Mouse (Mus musculus) stomach, embryonic 14.5 days (tissue): ENCODE data around the gene Slc12a9. TPM values are rescaled to one million over a fixed set of nuclear protein-coding genes. Genes with fewer than 3 reads are reported as not detected.
"Not testable (repeated sequence)": the region's sequence is repeated elsewhere in the genome, so short reads cannot be mapped to it uniquely, and the experiment has no call there.

Experiments
- ATAC-seq: fragments of 200-750 bp; cut with Nextera tagmentation; 2 replicates; pipeline ENCODE4 v1.8.0; 2017; ENCODE audit warnings: low read depth, moderate TSS enrichment; ENCODE audit not compliant: insufficient number of reproducible peaks, insufficient read depth, low FRiP score
- H3K27ac ChIP-seq: fragments of 300-500 bp; sonication (generic); 2 replicates; pipeline ENCODE4 v1.5.1; 2014; ENCODE audit warnings: mild to moderate bottlenecking, low read length, moderate library complexity, mixed read lengths
- H3K27me3 ChIP-seq: fragments of 300-500 bp; sonication (generic); 2 replicates; pipeline ENCODE4 v1.6.1; 2014; ENCODE audit warnings: low read length, control low read depth, mixed read lengths; ENCODE audit not compliant: control insufficient read depth, insufficient read depth
- H3K36me3 ChIP-seq: fragments of 300-500 bp; sonication (generic); 2 replicates; pipeline ENCODE4 v1.6.1; 2014; ENCODE audit warnings: mild to moderate bottlenecking, control low read depth, low read length, moderate library complexity, mixed read lengths; ENCODE audit not compliant: control insufficient read depth, insufficient read depth
- H3K4me1 ChIP-seq: fragments of 300-500 bp; sonication (generic); 2 replicates; pipeline ENCODE4 v1.6.1; 2014; ENCODE audit warnings: low read length, control low read depth, mixed read lengths; ENCODE audit not compliant: control insufficient read depth, insufficient read depth
- H3K4me2 ChIP-seq: fragments of 300-500 bp; sonication (generic); replicated peaks from 2 replicates; pipeline ENCODE4 v1.6.1; 2014; ENCODE audit warnings: low read depth, low read length, control low read depth
- H3K4me3 ChIP-seq: fragments of 300-500 bp; sonication (generic); 2 replicates; pipeline ENCODE4 v1.5.1; 2014; ENCODE audit warnings: low read depth, low read length, control low read depth
- H3K9ac ChIP-seq: fragments of 300-500 bp; sonication (generic); replicated peaks from 2 replicates; pipeline ENCODE4 v1.6.1; 2014; ENCODE audit warnings: low read depth, mild to moderate bottlenecking, control low read depth, low read length, moderate library complexity, mixed read lengths
- H3K9me3 ChIP-seq: fragments of 300-500 bp; sonication (generic); 2 replicates; pipeline ENCODE4 v1.6.1; 2016; ENCODE audit warnings: low read depth, low read length, control low read depth; ENCODE audit not compliant: control insufficient read depth
- WGBS: fragments of 180-500 bp; shearing (Covaris S2); extraction: QIAGEN DNeasy Blood & Tissue Kit; methylation state at CpG from one replicate; pipeline ENCODE4 v1.1.7; 2014; 5-methylcytosine and 5-hydroxymethylcytosine counted together
- microRNA-seq: library from miRNA; unstranded; fragments of <30 nt; microRNA quantifications from one replicate; pipeline ENCODE4, GENCODE M21; 2016
- polyA plus RNA-seq: library from polyadenylated mRNA; unstranded; fragments of >200 nt; fragmentation: Nextera tagmentation; extraction: Ambion mirVana; gene quantifications from 2 replicates; pipeline ENCODE4 v1.2.1, GENCODE M21; 2014

Gene Slc12a9
- polyA plus RNA-seq, 1 experiment from 2014 or later: 10.1 TPM

DNA sequence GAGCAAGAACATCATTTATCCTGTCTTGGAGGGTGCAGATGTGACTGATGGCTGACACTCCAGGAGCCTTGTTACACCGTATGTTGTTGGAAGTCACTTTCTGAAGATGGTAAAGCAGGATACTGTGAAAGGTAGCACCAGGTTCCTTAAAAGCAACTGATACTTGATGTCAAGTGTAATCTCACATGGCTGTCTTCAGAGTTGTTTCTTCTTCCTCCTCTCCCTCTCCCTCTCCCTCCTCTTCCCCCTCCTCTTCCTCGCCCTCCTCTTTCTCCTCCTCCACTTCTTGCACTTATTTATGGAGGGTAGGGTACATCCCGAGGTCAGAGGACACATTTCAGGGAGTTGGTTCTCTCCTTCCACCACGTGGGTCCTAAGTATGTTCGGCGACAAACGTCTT is 47.4 kb downstream of the Slc12a9 start:
- H3K4me2 ChIP-seq: no peak overlapping the region
- H3K4me1 ChIP-seq: peaks cover 24% of the 10 kb centered on the region; the same call in 1 of the 2 replicates
- no peak overlapping the region for H3K9ac ChIP-seq
- no peaks in the 10 kb centered on the region for H3K9me3 ChIP-seq
- H3K36me3 ChIP-seq: no peaks in the 10 kb centered on the region
- WGBS: 34% methylated on average over 7 of the region's 7 CpGs
- H3K27ac ChIP-seq: no peak overlapping the region
- no peak overlapping the region for H3K4me3 ChIP-seq
- H3K27me3 ChIP-seq: peaks cover 16% of the 10 kb centered on the region; the same call in 1 of the 2 replicates
- no peak for ATAC-seq

DNA sequence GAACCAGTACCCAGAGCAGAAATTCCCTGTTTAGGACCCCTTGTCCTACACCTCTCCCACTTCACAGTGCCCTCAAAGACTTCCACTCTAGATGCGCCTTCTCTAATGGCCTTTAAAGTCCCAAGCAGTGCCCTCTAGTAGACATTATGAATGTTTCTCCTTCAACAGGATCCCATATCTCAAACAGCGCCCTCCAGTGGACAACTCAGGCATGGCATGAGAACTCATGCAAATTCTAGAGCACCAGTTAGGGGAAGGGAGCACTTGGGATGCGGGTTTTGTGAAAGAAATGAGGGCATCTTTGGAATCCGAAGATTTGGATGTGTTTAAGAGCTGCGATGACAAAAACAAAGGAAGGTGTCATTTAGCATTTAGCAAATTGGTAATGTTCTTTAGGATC is 48.4 kb downstream of the Slc12a9 start:
- H3K9me3 ChIP-seq: no peaks in the 10 kb centered on the region
- no peak overlapping the region for H3K4me2 ChIP-seq
- H3K36me3 ChIP-seq: no peaks in the 10 kb centered on the region
- H3K4me3 ChIP-seq: no peak overlapping the region
- H3K4me1 ChIP-seq: peaks cover 19% of the 10 kb centered on the region; the same call in 1 of the 2 replicates
- ATAC-seq: no peak
- WGBS: 63% methylated on average over 5 of the region's 5 CpGs
- no peak overlapping the region for H3K9ac ChIP-seq
- H3K27me3 ChIP-seq: peaks cover 16% of the 10 kb centered on the region; the same call in 1 of the 2 replicates
- no peak overlapping the region for H3K27ac ChIP-seq

DNA sequence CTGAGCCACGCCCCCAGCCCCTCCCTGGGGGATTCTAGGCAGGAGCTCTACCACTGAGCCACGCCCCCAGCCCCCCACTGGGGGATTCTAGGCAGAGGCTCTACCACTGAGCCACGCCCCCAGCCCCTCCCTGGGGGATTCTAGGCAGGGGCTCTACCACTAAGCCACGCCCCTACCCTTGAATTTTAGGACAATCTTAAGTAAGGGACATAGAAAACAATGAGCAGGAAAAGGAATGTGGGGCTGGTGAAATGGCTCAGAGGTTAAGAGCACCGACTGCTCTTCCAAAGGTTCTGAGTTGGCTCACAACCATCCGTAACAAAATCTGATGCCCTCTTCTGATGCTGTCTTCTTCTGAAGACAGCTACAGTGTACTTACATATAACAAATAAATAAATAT is 49.0 kb downstream of the Slc12a9 start:
- not testable (repeated sequence) for H3K27ac ChIP-seq, H3K9ac ChIP-seq, H3K4me3 ChIP-seq, ATAC-seq, H3K9me3 ChIP-seq, H3K4me2 ChIP-seq, H3K36me3 ChIP-seq
- Histone ChIP-seq H3K4me1 (peaks cover 19% of the 10 kb centered on the region; the same call in 1 of the 2 replicates), H3K27me3 (peaks cover 16% of the 10 kb centered on the region; the same call in 1 of the 2 replicates)
- WGBS: 81% methylated on average over 5 of the region's 6 CpGs

DNA sequence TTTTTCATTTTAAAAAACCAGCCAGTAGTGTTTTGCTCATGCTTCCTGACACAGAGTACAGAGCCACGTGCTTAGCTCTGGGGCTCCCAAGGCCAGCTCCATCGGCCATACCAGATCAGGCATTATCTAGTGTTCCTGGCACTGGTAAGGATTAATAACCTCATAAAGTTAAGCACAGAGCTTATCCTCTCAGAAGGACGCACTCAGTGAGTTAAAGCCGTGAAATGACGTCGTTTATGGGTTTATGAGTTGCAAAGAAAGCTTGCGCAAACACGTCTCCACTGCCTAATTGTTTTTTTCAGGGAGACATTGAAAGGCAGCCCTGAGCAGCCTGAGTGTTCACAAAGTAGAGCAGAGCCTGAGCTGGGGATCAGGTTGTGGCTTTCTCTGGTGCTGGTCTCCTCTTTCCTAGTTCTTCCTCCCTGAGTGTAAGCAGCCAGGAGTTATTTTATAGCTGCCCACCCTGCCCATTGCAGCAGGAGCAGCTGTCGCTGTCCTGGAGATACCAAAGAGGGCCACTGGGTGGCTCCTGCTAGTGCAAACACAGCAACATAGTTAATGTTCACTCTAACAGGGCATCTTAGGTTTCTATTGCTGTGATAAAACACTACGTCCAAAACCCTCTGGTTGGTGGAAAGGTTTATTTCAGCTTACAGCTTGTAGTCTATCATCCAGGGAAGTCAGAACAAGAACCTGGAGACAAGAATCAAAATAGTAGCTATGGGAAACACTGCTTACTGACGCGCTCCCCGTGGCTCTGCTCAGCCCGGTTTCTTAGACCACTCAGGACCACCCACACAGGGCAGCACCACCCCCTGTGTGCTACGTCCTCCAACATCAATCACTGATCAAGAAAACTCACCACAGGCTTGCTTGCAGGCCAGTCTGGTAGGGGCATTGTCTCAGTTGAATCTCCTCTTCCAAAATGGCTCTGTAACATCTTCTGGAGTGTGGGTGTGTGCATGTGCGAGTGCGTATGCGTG is 55.7 kb downstream of the Slc12a9 start:
- Histone ChIP-seq H3K27ac (no peak overlapping the region), H3K27me3 (no peaks in the 10 kb centered on the region), H3K4me3 (no peak overlapping the region), H3K4me2 (no peak overlapping the region), H3K4me1 (no peaks in the 10 kb centered on the region), H3K9me3 (no peaks in the 10 kb centered on the region), H3K36me3 (no peaks in the 10 kb centered on the region), H3K9ac (no peak overlapping the region)
- ATAC-seq: no peak
- WGBS: 38% methylated on average over 18 of the region's 18 CpGs

DNA sequence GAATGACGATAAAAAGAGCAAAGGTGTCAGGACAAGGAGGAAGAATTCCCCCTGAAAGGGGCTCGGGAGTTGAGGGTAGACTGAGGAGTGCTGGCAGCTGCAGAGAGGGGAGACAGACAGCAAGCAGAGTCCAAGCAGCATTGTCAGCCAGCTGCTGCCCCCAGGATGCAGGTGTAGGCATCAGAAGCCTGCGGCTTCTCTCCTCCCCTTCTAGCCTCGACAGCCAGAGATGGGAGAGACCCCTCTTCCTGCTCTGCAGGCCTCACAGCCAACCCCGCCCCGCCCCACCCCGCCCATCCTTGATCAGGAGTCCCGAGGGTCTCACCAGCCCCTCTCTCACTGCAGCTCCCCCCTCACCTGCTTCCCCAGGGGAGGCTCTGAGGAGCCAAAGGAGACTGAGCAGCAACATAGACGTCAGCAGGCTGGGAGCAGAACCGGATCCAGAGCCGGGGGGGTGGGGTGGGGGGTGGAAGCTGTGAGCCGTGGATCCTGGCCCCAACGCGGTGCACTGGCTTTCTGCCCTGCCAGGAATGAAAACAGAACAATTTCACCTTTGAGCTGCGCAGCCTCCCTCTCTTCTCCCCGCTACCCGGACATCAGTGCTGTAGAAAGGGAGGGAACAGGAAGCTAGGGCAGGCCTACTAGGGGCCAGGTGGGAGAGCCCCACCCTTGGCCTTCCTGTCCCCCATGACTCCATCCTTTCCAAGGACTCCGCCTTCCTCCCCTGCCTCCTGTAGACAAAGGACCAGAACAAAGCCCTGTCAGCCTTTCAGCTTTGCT is 65.1 kb downstream of the Slc12a9 start:
- H3K27me3 ChIP-seq: no peaks in the 10 kb centered on the region
- ATAC-seq: no peak
- 0 out of 2 replicates have a peak overlapping the region, but pooled peaks have one; percentile 18 for H3K4me2 ChIP-seq
- H3K36me3 ChIP-seq: no peaks in the 10 kb centered on the region
- H3K9me3 ChIP-seq: no peaks in the 10 kb centered on the region
- H3K4me1 ChIP-seq: no peaks in the 10 kb centered on the region
- H3K9ac ChIP-seq: no peak overlapping the region
- 24% methylated on average over 18 of the region's 18 CpGs for WGBS
- no peak overlapping the region for H3K27ac ChIP-seq
- no peak overlapping the region for H3K4me3 ChIP-seq

DNA sequence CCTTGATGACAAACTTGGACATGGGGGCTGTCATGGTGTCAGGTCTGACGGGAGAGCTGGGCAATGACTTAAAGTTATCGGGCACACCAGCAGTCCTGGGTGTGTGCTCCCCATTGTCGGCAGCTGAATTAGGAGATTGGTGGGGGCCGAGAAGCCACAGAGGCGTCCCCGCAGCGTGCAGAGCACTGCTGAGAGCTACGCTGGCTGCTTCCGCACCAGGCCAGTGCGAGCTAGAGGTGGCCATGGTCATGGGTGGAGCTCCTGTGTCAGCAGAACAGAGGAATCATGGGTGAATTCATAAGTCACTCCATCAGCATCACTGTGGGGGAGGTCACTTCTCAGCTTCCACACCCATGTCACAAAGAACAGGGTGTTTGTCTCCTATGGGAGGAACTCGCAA is 68.6 kb downstream of the Slc12a9 start:
- 89% methylated on average over 11 of the region's 11 CpGs for WGBS
- no peak for ATAC-seq
- Histone ChIP-seq H3K4me1 (no peaks in the 10 kb centered on the region), H3K4me2 (no peak overlapping the region), H3K9me3 (no peaks in the 10 kb centered on the region), H3K4me3 (no peak overlapping the region), H3K27me3 (no peaks in the 10 kb centered on the region), H3K27ac (no peak overlapping the region), H3K9ac (no peak overlapping the region), H3K36me3 (no peaks in the 10 kb centered on the region)

Small RNA genes within 50 kb of the gene (microRNA-seq; reads per million reads assigned to microRNA genes)
- gene Mir7036: not detected
- gene Mir8116: not detected

Other genes starting within 250 kb of the Slc12a9 start
- gene Trim56, start 217.4 kb downstream of the Slc12a9 start, polyA plus RNA-seq: 10.9 and 12.0 TPM in 2 replicates
- not detected in 2 replicates for gene Muc3, start 184.3 kb downstream of the Slc12a9 start, polyA plus RNA-seq
- gene Muc3a, start 121.2 kb downstream of the Slc12a9 start, polyA plus RNA-seq: 0.26 and 0.27 TPM in 2 replicates
- 11.9 and 12.1 TPM in 2 replicates for gene Ache, start 46.1 kb downstream of the Slc12a9 start, polyA plus RNA-seq
- gene Ufsp1, start 39.0 kb downstream of the Slc12a9 start, polyA plus RNA-seq: 8.1 and 8.5 TPM in 2 replicates
- gene Srrt, start 25.9 kb downstream of the Slc12a9 start, polyA plus RNA-seq: 111 and 120 TPM in 2 replicates
- gene Trip6, start 19.2 kb downstream of the Slc12a9 start, polyA plus RNA-seq: 75.3 and 76.2 TPM in 2 replicates
- 42.0 and 44.6 TPM in 2 replicates for gene Ephb4, start 16.5 kb upstream of the Slc12a9 start, polyA plus RNA-seq
- gene Zan, start 143.5 kb upstream of the Slc12a9 start, polyA plus RNA-seq: 1.1 and 1.5 TPM in 2 replicates
- gene Pop7, start 168.9 kb upstream of the Slc12a9 start, polyA plus RNA-seq: 51.7 and 56.2 TPM in 2 replicates
- 16.0 and 16.3 TPM in 2 replicates for gene Gigyf1, start 185.0 kb upstream of the Slc12a9 start, polyA plus RNA-seq
- gene Epo, start 199.6 kb upstream of the Slc12a9 start, polyA plus RNA-seq: 0.38 TPM in 1 of 2 replicates, not detected in the other
- gene Gnb2, start 199.9 kb upstream of the Slc12a9 start, polyA plus RNA-seq: 404 and 443 TPM in 2 replicates
- 6.7 and 7.3 TPM in 2 replicates for gene Actl6b, start 219.9 kb upstream of the Slc12a9 start, polyA plus RNA-seq
- 0.43 and 0.46 TPM in 2 replicates for gene Tfr2, start 236.2 kb upstream of the Slc12a9 start, polyA plus RNA-seq